Mouse (Mus musculus) frontal cortex, postnatal 10 days (tissue): ENCODE data around the gene Mapkap1.
A peak's percentile ranks its signal among the peaks of the same experiment; 100 is the strongest.

Source experiments
- DNase-seq, 2 experiments: peaks; one replicate each; pipeline ENCODE4 v3.0.0; 2022; ENCODE audit warnings: low spot score in 2 of 2, mixed read lengths in 1 of 2

Mapkap1 gene

DNA sequence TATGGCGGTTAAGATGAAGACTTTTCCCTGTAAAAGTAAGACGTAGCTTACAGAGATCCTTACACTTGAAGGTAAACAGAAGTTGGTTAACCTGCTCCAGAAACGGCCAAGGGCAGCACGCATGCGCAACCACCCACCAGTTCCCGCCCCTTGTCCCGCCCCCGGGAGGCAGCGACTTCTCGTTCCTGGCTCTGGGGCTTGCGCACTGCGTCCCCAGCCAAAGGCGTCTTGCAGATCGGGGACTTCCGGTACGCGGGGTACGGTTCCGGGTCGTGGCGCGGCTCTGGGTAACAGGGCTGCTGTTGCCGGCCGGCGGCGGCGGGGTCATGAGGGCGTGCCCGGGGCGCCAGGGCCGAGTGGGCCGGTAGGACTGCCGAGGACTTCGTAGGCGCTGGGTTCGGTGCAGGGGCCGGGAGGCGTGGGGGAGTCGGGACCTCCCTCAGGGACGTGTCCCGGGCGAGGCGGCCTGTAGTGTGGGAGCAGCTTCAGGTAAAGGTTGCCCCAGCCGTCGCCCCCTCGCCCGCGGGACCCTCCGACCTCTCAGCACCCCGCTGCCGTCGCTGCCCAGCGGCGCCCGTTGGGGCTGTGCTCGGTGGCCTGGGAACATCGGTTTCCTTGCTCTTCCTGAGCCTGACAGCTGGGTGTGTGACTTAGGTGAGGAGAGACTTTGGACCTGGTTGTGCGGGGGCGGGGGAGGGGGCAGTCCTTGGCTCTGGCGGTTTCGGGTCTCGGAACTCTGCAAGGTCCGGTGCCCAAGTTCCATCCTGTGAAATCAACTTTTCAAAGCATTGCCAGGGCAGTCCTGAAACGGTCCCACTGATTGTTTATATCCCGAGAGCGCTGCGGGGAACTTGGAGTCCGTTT lies at the start of gene Mapkap1:
Gene Mapkap1, plus strand, starts transcription at position 171 of the 864 bp plus-strand sequence.
- DNase-seq: peak; percentile 94 to 95

DNA sequence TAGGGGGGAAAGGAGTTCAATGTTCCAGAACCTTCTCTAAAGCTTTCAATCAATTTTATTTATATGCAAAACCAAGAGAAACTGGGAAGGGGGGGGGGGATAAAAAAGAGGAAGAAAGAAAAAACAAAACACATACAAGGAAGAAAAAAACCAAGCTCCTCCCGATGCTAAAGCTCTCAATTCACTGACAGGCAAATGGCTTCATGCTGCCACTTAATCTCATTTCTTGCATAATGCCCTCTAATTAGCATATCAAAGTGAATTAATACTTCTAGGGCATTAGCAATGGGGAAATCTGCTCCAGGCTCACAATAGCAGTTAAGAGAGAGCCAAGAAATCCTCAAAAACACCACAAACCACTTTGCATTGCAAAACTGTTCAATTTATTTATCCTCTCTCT lies 42.9 kb upstream of the Mapkap1 start:
- DNase-seq: no peak

DNA sequence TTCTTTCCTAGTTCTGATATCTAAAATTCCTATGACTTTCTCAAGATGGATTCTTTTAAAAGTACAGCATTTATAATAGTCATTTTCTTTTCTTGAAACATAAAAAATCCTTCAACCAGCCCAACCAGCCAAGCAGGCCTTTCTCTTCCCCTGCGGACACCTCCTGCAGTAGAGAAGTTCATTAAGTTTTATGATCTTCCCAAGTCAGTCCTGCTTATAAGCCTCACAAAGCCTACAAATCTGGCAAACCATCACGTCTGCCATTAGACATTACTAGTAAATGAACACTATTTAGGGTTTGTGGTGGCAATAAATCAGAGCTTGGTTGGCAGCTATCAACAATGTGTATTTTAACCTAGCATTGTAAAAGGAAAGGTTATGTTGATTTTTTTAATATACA lies 39.5 kb upstream of the Mapkap1 start:
- no peak for DNase-seq

DNA sequence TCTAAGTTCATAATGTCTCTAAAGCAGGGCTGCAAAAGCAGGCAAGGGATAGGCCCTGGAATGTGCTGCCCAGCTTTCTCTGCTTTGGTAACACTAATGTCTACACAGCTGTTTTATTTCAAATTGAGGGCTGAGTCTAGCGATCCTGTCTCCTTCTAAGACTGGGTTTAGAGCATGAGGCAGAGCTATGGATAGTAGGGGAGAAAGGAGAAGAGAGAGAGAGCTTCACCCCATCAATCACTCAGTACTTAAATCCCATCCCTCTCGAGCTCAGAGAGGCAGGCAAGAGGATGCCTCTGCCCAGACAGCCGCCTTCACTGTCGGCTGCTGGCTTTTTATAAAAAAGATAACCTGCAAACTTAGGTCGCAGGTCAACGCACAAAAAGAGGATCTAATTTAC lies 38.2 kb upstream of the Mapkap1 start:
- DNase-seq: no peak

DNA sequence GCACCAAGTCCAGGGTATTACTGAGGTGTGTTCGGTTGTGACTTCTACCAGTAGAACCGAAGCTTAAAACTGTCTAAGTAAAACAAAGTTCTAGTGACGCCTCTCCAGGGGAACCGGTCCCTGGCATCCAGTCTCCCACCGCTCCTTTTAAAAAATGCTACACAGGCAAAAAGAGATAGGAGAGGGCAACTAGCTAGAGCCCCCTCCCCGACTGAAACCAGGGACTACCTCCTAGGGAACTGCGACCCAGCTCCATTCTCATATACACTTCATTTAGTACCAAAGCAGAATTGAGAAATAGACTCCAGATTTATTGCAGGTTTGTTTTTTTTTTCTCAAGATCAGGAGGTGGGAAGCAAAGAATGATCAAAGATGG lies 36.2 kb upstream of the Mapkap1 start:
- no peak for DNase-seq

DNA sequence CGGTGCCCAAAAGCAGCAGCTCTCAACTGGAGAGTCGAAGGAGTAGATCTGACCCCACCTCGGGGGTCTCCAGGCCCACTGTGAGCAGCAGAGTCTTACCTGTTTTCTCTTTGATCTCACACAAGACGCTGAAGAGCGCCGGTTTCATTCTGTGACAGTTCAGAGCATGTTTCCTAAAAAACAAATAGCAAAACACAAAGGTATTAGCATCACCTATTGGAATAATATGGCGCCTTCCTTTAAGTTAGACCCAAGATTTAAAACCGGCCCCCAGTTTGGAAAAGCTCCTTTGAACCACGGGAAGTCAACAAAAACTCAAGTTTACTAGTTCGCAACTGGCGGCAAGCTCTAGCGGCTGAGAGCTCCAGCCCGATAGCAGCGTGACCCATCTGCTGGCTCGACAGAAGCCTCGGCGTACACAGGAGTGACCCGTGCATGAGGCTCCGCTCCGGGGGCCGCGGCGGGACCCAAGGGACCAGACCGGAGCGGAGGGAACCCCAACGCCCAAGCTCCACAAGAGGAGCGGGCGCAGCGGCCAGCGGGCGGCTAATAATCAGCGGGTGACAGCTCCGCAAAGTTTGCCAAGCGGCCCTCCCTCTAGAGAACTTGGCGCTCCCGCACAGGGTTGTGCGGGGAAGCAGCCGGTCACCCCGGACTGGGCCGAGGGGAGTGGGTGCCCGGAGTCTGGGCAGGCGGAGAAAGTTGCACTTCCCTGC lies 35.7 kb upstream of the Mapkap1 start:
- DNase-seq: peak in 1 of 2 experiments; percentile 33

DNA sequence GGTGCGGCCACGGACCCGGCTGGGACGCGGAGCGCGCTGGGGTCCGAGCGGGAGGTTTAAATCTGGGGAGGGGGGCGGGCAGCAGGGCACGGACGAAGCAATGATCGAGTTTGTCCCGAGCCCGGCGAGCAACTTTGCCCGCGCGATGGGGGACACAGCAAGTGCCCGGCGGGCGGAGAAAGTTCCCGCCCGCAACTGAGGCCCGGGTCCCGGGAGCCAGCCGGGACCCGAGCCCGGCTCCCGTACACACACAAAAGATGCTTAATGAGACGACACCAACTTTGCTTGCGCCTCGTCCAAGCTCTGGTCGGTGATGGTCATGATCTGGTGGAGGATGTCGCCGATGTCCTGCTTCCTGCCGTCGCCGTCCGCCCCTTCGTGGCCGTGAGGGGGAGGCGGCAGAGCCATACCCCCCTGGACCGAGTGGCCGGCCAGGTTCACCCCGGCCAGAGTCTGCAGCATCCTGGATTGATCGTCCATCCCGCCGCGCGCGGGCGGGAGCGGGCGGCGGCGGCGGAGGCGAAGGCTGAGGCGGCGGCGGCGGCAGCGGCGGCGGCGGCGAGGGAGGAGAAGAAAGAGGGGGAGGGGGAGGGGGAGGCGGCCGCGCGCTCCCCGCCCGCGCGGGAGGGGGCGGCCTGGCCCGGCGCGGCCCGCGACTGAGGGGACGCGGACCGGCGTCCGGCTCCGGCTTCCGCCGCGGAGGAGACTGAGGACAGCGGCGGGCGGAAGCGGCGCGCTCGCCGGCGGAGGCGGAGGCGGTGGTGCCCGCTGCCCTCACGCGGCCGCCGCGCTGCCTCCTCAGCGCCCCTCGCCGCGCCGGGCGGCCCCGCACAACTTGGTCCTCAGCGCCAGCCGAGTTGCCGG lies 34.9 kb upstream of the Mapkap1 start:
- DNase-seq: peak; percentile 14 to 44

DNA sequence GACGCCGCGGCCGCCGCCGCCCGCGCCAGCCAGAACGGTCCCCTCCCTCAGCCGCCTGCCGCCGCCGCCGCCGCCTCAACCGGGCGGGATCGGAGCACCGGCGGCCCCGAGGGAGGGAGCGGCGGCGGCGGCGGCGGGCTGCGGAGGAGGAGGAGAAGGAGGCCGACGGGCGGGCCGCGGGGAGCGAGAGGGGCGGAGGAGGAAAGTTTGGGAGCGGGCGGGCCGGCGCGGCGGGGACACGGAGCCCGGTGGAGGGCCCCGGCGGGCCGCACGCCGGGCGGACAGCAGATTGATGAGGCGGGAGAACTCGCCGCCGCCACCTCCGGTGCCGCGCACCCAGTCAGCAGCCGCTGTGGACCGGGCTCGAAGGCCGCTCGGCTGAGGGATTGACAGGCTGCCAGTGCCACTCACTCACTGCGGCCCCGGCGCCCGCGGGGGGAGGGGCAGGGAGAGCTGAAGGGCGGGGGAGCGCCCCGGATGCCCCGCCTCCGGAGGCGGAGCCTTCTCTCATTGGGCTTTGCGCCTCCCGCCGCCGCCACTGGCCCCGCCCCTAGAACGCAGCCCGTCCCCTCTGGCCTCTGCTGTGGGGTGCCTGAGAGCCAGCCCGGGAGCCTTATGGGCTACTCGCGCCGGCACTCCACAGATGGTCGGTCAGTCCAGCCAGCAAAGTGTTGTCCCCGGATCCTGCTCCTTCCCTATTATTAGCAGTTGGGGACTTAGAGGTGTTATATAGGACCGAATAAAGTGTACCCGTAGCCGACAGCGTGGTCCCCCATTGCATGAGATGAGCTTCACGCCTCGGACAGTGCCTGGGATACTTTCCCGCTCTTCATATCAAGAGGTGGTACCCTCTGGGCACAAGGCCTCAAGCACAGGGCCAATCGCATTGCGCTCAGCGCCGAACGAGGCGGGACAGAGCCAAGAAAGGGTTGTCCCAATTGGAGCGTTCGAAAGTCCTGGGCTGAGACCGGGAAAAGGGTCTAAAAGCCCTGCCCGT lies 34.0 kb upstream of the Mapkap1 start, which contains the start of gene Pbx3:
Gene Pbx3, minus strand, starts transcription at position 838 of the 997 bp plus-strand sequence.
- peak; percentile 86 to 92 for DNase-seq

DNA sequence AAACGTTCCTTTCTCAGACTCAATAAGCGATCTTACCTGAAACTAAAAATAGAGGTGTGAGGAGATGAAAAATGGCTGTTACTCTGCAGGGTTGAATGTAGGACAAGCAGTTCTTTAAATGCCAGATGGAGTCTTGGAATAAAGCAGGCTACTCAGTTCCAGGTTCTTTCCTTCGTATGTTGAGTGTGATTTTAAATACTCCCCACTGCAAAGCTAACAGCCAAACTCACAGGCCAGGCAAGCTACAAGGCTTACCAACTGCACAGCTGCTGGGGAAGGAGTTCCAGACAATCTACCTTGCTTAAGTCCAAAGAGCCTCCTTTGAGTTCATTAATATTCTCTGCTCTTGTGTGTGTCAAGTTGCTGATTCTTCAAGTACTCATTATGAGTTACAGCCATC lies 32.7 kb upstream of the Mapkap1 start:
- no peak for DNase-seq

DNA sequence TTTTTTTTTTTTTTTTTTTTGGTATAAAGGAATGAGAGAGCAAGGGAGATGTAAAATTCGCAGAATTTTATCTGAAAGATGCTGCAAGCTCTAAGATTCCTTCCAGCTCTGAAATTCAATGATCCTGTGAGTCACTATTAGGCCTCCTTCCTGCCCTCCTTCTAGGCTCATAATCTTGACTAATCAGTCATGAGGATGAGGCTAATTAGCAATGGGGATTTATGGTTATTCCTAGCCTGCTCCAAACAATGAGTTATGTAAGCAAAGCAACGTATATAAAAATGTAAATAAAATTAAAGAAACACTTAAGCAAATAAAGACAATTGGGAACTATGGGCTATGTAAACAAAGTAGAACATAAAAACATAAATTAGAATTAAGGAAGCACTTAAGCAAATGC lies 32.2 kb upstream of the Mapkap1 start:
- DNase-seq: no peak

DNA sequence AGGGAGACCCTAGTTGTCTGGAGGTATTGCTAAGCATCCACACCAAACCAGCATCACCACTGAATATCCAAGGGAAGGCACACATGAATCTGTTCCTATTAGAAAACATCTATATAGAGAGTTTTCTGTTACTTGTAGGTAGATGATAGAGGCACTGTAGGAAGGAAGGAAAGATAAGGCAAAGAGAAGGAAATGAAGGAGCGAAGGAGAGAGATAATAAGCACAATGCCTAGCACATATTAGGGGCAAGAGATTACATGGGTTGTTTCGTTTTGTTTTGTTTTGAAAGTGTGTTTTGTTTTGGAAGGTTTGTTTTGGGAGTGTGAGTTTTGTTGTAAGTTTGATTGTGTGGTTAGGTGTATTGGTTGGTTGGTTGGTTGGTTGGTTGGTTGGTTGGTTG lies 27.6 kb upstream of the Mapkap1 start:
- DNase-seq: no peak

DNA sequence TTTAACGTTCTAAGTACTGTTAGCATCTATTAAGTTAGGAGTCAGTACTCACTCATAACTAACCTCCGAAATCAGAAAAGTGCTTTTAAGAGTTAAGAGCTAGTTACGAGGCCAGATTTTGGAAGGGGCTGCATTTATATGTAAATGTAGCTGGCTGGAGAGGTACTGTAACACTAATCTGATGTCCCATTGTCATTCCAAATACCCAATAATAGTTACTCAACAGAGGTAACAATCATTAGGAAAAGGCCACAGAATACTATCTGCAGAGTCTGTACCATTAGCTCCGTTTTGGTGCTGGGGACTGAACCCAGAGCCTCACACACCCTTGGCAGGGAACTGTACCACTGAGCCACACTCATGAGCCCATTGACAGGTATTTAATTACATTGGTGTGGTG lies 7.0 kb upstream of the Mapkap1 start:
- DNase-seq: no peak

DNA sequence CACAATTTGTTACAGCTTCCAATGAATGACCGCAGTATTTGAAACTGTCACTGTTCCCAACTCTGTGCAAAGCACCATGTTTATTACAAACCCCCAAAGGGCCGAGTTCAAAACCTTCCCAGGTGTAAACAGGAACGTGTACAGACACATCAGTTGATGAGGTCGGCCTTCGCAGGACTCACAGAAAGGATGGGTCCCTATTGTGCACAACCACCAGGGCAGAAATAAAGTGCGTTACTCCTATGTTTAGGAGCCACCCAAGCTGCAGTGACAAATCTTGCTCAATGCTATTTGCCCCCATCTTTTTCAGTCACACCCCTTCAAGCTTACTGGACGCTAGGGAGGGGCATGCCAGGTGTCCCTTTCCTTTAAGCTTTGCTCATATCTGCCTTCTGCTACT lies 1.0 kb downstream of the Mapkap1 start:
- DNase-seq: no peak

DNA sequence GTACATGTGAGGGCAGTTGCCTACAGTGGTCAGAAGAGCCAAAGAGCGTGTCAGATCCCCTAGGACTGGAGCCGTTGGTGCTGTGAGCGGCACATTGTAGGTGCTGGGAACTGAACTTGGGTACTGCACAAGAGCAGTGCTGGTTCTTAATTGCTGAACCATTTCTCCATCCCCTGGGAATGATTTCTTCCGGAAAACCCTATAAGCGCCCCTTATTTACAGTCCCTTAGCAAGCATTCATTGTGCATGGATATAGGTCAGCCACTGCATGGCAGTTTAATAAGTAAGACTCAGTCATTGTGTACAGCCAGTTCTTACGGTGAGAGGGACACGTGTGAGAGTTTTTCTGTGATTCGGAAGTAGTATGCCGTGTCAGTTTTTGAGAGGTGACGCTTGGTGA lies 1.8 kb downstream of the Mapkap1 start:
- no peak for DNase-seq

DNA sequence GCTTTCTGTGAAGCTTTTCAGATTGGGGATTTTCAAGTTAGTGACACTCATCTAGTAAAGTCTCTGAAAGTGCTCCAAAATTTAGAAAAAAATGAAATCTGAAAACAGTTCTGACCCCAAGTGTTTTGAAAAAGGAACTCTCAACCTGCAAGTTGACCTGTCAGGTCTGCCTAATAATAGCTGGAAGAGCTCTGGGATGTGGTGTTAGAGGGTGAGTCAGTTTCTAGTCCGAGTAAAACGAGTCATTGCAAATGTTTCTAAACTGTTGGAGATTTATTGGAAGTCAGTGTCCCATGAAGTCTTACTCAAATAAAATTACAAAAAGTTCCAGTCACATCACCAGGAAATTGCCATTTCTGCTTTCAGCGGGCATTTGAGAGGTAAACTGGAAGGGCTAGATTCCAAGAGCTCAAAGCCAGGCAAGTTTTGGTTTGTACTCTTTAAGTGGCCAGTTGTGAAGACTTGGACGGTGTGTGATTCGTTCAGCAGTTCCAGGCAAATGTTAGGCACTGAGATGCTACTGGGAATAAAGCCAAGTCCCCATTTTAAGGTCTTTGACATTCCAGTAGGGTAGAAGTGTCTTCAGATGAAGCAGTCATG lies 3.3 kb downstream of the Mapkap1 start:
- no peak for DNase-seq

DNA sequence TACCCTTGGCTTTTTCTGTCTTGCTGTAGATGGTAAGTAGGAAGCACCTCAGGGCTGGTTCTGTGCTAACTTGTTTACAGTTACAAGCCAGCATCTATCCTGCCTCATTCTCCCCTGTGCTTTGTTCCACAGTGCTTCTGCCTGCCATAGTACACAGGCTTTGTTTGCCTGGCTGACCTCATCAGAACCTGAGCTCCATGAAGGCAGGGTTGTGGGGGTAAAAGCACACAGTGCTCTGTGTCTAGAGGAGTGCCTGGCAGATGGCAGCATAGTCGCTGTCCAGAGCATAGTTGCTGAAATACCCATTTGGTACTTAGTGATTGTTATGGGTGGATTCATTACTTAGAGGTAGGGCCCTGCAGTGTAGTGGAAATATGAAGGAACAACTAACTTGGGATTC lies 13.7 kb downstream of the Mapkap1 start:
- no peak for DNase-seq

DNA sequence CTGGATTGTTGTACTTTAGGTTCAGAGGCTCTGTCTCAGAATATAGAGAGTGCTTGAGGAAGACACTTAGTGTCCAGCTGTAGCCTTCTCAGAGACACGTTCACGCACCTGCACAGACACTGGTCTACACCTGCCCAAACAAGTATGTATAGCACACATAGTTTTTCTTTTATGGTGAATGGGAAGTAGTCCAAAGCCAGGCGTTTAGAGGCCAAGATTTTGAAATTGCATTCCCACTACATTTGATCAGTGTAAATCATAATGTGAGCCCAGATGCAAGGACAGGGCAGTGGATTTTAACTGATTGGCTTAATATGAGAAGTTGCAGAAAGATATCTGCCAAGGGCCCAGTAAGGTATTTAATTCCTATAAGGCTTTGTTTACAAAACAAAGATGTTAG lies 17.6 kb downstream of the Mapkap1 start:
- DNase-seq: no peak

DNA sequence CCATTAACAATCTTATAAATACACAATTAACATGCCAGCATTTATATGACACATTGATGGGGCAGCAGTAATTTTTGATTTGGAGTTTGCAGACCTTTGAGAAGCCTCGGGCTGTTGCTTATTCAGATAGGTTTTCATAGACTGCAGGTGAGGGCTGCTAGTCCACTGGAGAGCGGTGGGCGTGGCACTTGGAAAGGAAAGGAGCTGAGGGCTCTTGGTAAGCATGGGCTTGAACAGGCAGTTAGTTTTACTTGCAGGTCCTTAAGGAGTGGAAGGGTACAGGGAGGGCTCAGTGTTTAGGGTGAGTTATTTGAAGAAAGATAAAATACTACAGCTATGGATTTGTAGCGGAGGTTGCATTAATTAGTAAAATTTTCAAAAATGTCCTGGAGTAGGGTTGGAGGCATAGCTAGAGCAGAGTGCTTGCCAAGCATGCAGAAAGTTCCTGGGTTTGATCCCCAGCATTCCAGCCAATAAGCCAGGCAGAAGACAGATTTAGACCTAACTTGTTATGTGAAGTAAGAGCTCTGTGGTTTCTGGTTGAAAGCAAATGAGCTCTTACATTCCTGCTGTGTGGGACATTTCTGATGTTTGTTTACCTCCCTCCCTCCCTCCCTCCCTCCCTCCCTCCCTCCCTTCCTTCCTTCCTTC lies 19.1 kb downstream of the Mapkap1 start:
- DNase-seq: no peak

DNA sequence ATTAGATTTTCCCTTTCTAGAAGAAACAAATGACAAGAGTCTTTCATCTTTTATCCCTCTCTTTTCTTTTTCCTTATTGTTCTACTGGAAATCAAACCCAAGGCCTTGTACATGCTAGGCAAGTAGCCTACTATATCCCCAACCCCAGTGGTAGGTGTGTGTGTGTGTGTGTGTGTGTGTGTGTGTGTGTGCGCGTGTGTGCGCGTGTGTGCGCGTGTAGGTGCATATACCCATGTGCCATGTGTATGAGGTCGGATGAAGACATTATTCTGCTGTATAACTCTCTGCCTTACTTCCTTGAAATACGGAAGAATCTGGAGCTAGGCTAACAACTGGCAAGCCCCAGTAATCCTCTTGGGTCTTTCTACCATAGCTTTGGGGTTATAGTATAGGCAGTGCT lies 24.1 kb downstream of the Mapkap1 start:
- no peak for DNase-seq
